Mouse (Mus musculus): ENCODE results near the gene Adrm1.

Gene Adrm1

DNA sequence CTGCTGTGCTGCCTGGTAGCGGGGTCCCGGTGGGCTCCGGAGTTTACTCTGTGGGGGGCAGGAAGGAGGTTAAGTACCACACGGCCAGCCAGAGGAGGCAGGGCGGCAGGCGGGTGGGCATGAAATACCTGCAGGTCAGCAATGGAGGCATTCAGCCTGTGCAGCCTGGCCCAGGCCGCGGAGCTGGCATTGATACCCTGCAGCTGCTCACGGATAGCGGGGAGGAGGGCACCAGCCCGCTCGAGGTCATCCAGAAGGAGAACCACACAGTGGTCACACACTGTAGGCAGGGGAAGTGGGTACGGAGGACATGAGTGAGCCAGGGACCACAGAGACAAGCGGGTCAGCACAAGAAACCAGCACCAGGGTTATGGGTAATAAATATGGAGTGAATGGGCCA lies 14.4 kb downstream of the Adrm1 start:
- DNase-seq = no peak

DNA sequence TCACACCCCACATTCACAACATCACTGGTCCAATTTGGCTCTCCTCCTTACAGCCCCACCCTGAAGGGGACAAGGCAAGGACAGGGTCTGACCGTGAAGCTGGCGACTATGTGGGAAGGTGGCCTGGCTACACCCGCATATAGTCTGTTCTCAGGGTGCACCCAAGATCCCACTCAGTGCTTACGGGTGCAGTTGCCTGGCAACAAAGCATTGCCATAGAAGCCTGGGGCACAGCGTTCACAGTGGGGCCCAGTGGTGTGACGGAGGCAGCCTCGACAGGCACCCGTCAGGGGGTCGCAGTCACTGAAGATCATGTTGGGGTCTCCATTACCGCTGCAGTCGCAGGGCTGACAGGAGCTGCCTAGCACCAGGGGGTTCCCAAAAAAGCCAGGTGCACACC lies 16.1 kb downstream of the Adrm1 start:
- no peak for DNase-seq

DNA sequence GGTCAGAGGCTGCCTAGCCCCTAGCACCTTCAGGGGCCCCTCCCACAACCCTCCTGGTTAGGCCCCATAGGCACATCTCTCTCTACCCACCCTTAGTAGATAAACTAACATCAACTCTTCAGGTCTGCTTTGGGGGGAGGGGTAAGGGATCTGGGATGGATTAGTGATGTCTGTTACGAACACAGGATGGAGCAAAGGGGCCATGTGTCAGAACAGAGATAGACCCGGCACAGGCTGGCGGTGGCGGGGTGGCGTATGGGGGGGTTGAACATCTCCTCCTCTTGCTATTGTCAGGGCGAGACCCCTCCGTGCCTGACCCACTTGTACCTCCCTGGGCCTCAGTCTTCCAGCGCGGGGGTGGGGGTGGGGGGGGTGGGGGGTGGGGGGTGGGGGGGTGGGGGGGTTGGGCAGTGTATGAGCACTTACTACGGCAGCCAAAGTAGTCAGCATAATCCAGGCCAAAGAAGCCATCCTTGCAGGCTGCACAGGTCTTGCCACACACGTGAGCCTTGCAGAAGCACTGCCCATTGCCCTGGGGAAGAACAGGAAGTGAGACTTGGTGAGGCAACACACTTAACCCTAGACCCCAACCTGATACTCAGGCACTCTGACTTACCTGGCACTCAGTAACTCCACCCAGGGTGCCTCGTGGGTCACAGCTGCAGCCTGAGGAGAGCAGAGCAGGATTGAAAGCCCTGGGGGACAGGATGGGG lies 25.5 kb downstream of the Adrm1 start:
- peak; percentile 36 for DNase-seq

DNA sequence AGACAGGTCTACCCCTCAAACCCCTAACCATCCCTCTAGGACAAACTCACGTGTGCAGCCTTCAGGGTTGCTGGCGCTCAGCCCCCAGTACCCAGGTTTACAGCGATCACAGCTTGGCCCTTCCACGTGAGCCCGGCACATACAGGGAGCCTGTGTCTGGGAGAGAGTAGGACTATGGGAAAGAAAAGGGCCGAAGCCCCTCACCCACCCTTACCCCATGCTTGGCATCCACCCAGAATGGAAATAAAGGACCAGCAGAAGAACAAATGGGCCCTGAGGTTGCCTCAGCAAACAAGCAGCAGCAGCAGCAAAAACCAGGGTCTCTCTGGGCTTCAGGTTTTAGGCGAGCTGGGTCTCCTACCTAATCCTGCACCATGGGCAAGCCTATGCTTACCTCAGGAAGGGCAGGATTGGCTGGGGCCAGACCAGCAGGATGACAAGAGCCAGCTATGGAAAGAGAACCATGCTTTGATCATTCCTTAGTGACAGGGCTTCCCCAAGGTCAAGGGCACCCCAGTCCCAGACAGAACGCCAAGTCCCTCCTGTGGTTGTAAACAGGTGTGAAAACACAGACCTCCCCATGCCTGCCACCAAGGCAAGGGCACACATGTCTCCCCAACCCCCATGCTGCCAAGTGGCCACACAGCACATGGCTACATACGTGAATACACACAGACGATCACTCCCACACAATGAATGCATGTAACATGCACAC lies 26.2 kb downstream of the Adrm1 start:
- DNase-seq = no peak

DNA sequence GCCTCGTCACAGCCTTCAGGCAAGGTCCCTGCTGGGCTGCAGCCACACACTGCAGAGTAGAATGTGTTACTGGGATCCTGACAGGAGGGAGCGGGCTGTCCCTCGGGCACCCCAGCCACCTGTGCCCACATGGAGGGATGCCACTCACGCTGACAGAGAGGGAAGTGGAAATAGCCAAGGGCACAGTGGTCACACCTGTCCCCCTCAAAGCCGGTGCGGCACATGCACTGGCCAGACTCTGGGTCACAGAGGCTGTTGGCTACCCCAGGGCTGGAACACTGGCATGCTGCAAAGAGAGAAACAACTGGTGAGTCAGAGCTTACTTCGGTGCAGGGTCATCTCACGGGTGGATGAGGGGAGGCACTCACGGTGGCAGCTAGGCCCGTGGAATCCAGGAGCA lies 27.5 kb downstream of the Adrm1 start:
- DNase-seq = no peak

DNA sequence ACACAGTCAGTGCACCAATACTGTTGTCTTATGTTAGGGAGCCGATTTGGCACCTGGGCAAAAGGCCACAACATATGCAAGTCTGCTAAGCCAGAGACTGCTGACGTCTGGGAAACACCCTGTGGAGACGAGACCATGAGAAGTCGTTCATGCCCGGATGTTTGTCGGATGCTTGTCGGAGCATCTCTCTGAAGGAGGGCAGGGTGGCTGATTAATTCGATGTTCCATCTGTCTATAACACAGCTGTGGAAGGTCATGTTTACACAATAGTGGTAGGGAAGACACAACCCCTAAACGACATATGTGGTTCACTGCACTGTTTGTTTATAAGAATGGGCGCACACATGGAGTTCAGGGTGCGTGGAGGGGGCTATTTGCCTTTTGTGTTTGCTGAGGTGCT lies 29.4 kb downstream of the Adrm1 start:
- DNase-seq = no peak

DNA sequence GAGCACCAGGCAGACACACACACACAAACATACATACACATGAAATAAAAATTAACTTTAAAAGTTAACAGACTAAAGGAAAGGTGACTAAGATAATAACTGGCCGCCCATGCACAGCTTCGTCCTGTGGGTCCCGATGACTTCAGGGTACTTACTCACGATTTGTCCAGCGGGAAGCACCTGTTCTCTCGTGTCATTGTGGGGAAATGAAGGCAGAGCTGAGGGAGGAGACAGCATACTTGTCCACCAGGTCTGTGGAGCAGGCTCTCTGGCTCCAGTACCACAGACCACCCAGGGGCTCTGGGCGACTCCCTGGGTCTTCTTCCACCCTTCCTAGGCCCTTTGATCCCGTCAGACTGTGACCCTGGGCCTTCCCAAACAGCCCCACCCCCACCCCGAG lies 30.0 kb downstream of the Adrm1 start:
- DNase-seq = no peak

DNA sequence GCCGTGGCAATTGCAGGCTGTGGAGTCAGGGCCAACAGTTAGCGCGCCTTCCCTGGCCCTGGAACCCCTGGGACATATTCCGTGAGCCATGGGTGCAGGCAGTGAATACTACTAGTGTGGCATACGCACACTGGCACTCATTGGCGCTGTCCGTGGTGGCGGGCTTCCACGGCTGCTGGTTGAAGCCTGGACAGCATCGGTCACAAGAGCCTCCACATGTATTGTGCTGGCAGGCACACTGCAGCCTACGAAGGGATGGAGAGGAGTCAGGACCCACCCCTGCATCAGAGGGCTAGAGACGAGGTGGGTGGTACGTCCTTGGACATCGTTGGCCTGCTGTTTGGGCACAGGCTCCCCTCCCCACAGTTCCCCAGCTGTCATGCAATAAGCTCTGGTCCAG lies 31.0 kb downstream of the Adrm1 start:
- DNase-seq = no peak

DNA sequence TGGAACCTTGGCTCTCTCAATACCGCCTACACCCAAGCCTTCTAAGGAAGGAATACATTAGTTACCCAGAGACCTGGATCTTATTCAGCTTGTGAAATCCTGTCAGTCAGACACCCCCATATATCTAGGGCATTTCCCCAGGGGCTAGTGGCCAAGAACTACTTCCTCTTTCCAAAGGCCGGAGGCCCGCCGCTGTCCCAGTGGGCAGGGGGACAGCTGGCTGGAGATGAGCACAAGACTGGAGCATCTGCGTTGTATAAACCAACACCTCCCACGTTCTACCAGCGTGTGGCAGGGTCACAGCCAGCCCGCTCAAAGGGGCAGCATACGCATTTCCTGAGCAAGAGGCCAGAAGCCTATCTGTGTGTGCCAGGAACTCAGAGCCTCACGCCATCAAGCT lies 31.5 kb downstream of the Adrm1 start:
- peak; percentile 80 for DNase-seq

DNA sequence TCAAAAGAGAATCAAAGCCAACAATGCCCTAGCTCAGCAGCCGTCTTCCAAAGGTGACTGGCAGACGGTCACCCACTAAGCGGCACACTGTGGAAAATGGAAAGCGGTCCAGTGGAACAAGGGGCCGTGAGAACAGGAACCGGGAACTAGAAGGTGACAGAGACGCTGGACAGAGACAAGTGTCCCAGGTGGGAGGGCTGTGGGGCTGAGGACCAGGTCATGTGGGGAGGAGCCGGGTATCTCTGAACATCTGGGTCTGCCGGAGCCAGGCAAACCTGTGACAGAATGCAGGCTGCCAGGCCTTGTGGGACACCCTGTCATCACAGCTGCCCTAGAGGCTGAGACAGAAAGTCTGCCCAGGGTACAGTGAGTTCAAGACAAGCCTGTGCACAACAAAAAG lies 33.2 kb downstream of the Adrm1 start:
- DNase-seq = no peak

DNA sequence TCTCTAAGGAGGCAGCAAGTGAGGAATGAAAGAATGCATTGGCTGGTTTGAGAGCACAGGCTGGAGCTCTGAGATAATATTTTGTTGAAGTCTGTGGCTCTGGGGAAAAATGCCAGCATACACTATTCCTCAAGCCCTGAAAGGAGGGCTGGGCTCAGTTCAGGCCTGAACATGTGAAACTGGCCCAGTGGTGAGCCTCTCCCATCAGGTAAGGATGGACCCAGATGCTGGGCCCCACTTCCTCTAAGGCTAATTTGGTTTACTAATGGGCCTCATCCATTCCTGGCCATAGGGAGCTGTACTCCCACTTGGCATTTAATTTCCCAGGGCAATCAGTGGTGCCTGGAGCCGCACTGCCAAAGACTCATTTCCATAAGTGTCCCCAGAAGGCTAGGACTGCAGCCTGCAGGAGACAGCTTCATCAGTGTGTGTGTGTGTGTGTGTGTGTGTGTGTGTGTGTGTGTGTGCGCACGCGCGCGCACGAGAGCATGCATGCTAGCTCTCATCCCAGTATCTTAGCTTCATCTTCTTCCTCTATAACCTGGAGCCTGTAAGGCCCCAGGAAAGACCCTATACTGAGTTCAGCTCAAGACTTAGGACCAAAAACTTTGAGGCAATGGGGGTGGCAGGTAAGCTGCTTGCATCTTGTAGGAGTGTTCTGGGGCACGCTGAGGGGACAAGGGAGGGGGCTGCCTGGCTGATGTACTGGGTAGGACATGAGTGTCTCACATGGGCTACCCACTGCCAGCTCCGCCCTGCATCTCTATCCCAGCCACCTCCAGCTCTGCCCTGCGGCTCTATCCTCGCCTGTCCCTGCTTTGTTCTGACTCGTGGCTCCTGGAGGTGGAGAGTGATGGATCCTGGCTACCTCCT lies 34.0 kb downstream of the Adrm1 start:
- DNase-seq = no peak

DNA sequence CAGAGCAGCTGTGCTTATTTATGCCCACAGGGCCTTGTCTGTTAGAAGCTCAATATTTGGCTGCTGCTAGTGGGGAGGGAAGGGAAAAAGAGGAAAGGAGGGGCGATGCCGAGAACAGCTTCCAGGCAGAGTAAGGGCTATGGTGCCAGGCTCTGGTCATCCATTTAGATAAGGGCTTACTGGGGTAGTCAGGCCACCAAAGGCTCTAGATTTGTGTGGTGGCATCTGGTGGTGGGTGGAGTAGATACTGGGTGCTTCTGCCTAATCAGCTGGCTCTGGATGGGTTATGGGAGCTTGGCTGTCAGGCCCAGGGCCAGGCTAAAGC lies 34.6 kb downstream of the Adrm1 start:
- DNase-seq = no peak

DNA sequence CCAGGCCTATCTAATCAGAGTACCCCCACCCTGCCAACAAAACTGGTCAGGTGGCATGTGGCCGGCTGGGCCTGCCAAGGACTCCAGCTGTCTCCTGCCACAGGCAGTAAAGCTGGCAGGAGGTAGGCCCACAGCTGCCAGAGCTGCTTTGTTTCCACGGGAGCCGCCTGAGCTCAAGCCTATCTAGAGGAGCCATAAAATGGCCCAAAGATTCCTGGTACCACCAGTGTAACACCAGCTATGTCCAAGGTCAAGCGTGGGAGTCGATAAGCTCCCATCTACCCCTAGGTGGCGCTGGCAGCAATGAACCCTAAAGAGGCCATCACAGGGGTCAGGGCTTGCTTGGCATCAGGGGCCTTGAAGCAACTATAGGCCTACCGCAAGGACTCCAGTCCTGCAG lies 36.6 kb downstream of the Adrm1 start:
- peak; percentile 81 for DNase-seq

DNA sequence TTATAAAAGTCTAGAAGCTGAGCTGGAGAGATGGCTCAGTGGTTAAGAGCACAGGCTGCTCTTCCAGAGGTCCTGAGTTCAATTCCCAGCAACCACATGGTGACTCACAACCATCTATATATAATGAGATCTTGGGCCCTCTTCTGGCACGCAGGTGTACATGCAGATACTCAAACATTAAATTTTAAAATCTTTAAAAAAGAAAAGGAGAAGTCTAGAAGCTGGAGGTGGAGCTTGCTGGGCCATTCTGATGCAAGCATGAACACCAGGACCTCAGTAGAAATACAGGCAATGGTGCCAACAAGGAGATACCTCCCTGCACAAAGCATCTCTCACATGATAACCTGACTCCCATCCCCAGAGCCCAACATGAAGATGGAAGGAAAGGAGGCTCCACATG lies 37.7 kb downstream of the Adrm1 start:
- DNase-seq = no peak

DNA sequence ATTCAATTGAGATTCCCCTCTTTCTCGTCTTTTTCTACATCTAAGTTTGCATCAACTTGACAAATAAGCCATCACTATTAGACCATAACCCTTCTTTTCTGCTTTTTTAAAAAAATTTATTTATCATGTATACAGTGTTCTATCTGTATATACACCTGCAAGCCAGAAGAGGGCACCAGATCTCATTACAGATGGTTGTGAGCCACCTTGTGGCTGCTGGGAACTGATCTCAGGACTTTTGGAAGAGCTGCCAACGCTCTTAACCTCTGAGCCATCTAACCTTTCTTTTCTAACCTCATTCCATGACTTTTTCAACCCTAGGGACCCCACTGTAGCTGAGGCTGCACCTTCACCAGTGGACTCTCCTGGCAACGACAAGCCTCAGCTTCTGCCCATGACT lies 41.0 kb downstream of the Adrm1 start:
- DNase-seq = no peak

DNA sequence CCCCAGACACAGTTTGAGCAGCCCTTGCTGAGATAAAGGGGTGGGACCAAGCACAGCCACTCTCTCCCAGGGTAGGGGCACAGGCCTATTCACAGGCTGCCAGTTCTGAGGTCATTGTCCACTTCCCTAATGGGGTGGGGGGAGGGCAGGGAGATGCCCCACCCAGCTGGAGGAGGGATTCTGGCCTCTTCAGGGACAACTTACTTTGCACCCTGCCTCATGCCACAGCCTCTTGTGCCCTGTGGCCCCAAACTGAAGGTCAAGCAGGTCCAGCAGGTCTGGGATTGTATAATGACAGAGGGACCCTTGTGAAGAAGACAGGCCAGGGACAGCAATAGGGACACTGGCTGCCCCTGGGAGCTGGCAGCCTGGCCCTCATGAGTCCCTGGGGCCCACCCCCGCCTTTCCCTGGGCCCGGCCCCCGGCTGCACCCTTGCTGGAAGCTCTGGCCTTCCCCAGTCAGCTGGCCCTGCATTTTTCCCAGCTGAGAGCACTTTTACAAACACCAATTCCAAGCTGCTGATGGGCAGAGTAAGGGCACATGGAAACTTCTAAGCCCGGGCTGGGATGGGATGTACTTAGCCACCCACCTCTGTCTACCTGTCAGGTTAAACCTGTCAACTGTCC lies 43.2 kb downstream of the Adrm1 start:
- peak; percentile 49 for DNase-seq

DNA sequence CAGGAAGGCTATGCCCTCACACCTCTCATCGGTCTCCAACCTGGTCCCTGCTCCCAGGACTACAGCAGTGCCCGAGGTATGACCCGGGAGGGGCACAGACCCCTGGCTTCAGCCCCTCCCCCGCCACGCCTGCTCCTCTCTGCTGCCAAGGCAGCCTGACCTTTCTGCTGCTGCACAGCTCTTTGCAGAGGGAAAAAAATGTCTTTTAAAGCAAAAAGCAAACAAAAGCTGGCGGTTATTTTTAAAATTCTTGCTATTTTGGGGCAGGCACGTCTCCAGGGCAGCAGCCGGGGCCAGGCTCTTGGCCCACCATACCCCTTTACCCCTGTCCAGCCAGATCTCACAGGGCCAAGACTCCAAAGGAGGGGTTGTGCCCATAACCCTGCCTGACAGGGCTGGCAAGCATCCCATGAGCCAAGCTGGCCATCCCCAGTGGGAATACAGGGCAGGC lies 43.8 kb downstream of the Adrm1 start:
- DNase-seq = no peak

DNA sequence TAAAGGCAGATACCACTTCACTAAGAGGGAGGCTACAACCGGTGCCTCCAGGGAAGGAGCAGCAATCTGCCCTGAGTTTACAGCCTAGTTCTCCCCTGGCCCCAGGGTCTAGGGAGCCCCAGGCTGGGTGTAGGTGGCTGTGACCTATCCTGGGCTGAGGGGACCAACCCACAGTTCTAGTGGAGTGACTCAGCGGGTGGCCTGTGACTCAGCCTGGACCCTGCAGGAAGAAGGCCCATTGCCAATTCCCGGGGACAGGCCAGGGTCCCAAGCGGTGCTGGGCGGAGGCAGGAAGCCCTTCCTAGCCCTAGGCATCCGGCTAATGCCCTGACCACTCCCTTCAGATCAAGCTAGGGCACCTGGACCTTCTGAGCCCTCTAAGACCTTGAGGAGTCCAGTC lies 44.7 kb downstream of the Adrm1 start:
- peak; percentile 80 for DNase-seq

DNA sequence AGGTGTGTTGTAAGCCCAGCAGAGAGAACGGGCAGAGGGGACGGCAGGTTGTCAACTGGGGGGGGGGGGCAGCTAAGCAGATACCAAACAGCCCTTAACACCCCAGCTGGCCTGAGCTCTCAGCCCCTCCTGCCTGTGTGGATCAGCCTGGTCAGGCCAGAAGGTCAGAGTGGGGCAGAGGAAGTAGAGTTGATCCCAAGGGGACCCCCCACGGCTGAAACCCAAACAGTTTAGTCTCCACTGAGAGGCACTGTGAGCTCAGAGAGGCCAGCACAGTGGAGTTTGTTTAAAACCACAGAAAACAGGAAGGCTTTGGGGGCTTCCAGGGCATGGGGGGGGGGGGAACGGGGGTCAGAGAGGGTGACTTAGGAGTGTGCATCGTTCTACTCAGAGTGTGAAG lies 45.6 kb downstream of the Adrm1 start:
- no peak for DNase-seq

DNA sequence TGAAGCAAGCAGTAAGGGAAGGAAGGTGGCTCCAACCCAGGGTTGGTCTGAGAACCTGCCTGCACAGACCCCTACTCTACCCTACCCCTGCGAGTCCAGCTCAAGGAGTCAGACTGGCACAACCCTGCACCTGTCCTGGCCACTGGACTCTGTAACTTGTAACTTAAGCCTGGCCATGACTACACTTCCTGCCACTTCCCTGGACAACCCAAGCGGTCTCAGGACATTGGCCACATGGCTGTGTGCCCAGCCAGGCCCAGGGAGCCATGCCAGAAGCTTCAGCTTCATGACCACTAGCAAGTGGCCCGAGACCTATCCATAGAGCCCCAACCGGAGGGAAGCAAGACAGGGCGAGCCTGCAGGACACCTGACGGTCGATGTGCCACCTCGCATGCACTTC lies 46.3 kb downstream of the Adrm1 start:
- DNase-seq = peak; percentile 94

DNA sequence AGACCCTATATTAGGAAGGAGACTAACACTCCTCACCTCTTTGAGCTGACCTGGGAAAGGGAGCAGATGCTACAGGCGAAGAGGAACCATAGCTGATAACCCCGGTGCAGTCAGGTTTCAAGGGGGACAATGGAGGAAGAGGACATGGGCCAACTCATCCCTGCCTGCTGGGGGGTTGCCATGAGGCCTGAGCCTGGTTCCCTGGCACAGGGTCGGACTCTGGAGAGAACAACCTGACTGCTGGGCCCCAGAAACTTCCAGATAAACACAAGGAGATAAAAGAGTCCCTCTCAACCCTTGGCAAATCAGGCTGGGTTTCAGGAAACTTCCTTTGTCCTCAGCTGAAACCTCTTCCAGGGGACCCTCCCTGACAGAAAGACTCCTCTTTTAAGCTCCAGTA lies 47.0 kb downstream of the Adrm1 start:
- peak; percentile 44 for DNase-seq

DNA sequence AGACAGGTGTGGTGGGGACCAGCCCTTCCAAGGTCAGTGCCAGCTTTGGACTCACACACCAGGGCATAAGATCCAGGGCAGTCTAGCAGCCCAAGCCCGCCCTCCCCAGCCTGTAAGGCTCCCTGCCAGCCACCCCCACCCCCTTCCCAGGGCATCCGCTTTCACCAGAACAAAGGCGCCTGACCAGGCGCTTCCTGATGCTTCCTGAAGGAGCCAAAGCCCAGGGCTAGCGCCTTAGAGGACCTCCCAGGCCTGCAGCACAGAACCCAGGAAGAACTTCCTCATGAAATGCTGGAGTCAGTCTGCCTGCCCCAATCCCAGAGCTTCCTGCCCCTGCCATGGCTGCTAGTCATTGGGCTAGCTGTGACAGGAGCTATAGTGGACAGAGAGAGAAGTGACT lies 47.4 kb downstream of the Adrm1 start:
- DNase-seq = peak; percentile 77

DNA sequence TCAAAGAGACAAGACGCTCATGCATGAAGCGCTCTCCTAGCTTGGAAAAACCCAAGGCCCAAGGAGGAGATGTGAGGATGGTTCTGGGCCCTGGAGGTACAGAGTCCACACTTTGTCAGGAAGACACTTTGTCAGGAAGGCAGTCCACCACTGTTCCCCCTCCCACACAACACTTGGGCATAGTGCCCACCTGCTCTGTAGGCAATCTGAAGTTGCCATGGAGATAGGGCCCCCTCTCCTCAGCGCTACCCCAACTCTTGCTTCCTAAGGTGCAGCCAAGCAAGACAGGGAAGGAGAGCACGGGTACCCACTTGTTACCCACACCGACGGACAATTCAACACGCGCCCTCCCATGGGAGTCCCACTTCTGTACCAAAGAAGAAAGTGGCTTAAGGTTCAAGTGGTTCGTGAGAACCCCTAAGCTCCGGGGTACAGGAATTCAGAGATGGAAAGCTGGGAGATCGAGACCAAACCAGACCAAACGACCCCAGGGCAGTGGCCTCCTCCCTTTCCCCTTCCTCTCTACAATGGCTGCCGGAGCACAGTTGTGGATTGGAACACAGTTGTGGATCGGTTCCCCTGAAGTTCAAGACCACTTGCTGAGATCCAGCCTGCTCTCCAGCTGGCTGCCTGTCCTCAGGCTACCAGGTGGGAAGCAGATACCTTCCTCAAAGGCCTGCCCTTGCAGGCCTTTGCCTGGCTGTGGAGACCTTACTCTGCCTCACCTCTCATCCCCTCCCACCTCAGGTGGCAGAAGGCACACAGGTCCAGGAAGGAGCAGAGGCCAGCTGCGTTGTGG lies 48.1 kb downstream of the Adrm1 start:
- no peak for DNase-seq
